Mouse (Mus musculus): ENCODE data around the gene Ociad2. TPM values are rescaled to one million over a fixed set of nuclear protein-coding genes. Genes with fewer than 3 reads are reported as not detected.

Ociad2 gene
- polyA plus RNA-seq, 1 experiment from 2014 or later = 8.7 TPM

DNA sequence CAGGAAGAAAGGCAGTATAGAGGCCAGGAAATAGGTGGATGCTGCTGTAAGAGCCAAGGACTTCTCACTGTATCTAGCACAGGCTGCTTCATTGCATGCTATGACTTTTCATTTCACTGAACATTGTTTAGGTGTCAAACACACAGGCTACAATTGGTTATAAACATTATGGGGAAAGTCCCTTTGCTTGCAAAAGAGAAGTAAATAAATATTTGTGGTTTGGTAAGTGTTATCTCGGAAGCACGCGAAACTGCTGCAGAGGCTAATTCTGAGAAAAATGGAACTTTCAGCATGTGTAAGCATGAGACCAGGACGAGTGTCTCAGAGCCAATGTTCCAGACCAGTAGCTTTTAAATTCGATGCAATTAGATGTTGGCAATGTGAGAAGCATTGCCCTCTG, 54.2 kb downstream of the Ociad2 start:
- H3K36me3 ChIP-seq (replicated peaks) = no peaks in the 10 kb centered on the region
- no peak overlapping the region for H3K27ac ChIP-seq
- H3K27me3 ChIP-seq (ENCODE audit: poor library complexity, severe bottlenecking) = no peaks in the 10 kb centered on the region
- H3K4me1 ChIP-seq = no peaks in the 10 kb centered on the region
- H3K9me3 ChIP-seq = no peaks in the 10 kb centered on the region
- WGBS = 87% methylated on average over 5 of the region's 5 CpGs
- no peak for DNase-seq (ENCODE audit: extremely low spot score, low spot score)
- H3K4me3 ChIP-seq = no peak overlapping the region

DNA sequence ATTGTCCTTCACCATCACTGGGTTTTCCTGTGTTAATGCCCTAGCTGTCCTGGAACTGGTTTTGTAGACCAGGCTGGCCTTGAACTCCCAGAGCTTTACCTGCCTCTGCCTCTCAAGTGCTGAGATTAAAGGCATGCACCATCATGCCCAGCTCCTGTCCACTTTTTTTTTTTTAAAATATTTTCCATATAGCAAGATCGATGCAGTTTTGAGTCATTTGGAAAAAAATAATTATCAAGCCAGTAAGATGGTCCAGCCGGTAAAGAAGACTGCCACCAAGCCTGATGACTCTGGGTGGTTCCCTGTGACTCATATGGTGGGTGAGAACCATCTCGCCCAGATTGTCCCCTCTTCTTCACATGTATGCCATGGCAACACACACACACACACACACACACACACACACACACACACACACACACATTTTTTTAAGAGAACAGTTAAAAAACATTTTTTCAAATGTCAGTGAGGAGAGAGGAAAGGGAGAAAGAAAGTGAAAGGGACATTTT, 55.3 kb downstream of the Ociad2 start:
- Histone ChIP-seq H3K4me3 (no peak overlapping the region), H3K4me1 (no peaks in the 10 kb centered on the region), H3K36me3 (replicated peaks) (no peaks in the 10 kb centered on the region), H3K27me3 (ENCODE audit: poor library complexity, severe bottlenecking) (no peaks in the 10 kb centered on the region), H3K9me3 (no peaks in the 10 kb centered on the region), H3K27ac (no peak overlapping the region)
- no peak for DNase-seq (ENCODE audit: extremely low spot score, low spot score)
- WGBS = 94% methylated on average over 3 of the region's 3 CpGs

DNA sequence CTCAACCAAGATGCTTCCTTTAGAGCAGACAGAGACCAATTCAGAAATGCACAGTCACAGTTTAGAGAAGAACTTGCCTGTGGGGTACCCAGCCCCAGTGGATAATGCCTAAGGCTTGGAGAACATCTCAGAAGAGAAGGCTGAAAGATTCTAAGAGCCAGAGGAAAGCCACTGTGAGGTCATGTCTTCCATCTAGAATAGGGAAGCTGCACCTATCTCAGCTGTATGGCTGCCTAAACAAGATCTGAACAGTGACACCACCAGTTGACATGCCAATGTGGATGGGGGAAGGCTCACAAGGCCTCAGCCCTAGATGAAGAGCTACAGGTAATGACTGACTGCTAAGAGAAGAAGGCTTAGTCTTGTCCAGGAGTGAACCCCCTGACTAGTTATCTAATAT, 56.8 kb downstream of the Ociad2 start:
- DNase-seq (ENCODE audit: extremely low spot score, low spot score) = no peak
- H3K27ac ChIP-seq = no peak overlapping the region
- no peaks in the 10 kb centered on the region for H3K36me3 ChIP-seq (replicated peaks)
- peaks cover 9% of the 10 kb centered on the region for H3K4me1 ChIP-seq
- no peaks in the 10 kb centered on the region for H3K9me3 ChIP-seq
- H3K27me3 ChIP-seq (ENCODE audit: poor library complexity, severe bottlenecking) = no peaks in the 10 kb centered on the region
- no peak overlapping the region for H3K4me3 ChIP-seq

DNA sequence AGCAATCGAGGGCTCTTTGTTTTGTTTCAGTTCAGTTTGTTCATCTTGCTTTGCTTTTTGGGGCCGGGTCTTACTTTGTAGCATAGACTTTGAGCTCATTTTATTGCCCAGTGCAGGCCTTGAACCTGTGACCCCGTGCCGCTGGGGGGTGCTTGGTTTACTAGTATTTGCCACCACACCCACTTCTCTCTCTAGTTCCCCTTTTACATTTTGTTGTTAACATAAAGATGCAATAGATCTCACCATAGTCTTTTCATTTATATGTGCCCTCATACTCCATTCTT, 60.3 kb downstream of the Ociad2 start:
- Histone ChIP-seq H3K4me3 (no peak overlapping the region), H3K27me3 (ENCODE audit: poor library complexity, severe bottlenecking) (no peaks in the 10 kb centered on the region), H3K4me1 (peaks cover 9% of the 10 kb centered on the region), H3K36me3 (replicated peaks) (no peaks in the 10 kb centered on the region), H3K9me3 (no peaks in the 10 kb centered on the region), H3K27ac (no peak overlapping the region)
- DNase-seq (ENCODE audit: extremely low spot score, low spot score) = no peak
- WGBS = 83% methylated on average over 4 of the region's 4 CpGs

DNA sequence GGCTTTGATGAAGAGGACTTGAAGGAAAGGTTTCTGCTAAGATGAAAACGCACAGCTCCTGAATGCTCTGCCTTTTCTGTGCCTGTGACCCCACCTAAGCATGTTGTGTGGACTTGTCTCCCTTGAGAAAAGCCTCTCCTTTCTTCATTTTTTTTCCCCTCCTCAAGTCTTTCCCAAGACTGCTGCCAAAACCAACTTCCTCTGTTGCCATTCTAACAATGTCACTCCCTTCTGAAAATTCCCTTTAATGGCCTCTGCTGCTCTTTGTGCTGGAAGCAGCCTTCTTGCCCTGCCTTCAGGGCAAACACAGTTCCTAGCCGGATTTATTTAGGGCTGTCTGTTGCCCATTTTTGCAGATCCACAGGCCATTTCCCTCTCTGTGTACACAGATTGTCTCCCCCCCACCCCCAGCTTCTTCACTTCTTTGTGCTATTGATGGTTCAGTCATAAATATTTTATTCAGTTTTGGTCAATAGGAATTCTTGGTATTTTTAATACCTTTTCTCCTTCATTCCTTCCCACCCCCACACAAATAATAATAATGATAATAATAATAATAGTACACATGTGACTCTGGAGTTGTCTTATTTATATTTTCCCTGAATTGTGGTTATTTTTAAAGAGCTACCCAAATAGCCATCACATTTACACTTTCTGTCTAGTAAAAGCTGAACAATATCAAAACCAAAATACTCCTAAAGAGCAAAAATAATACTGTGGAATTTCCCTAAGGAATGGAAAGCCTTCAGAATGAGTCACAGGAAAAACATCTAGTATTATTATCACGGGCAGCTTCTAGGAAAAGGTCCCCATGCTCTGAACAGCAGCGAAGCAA, 60.9 kb downstream of the Ociad2 start:
- Histone ChIP-seq H3K4me1 (peaks cover 9% of the 10 kb centered on the region), H3K27me3 (ENCODE audit: poor library complexity, severe bottlenecking) (no peaks in the 10 kb centered on the region), H3K4me3 (no peak overlapping the region), H3K9me3 (no peaks in the 10 kb centered on the region), H3K36me3 (replicated peaks) (no peaks in the 10 kb centered on the region), H3K27ac (peak overlapping the region; percentile 36; the same call in 1 of the 2 replicates)
- no peak for DNase-seq (ENCODE audit: extremely low spot score, low spot score)
- 72% methylated on average over 4 of the region's 4 CpGs for WGBS

DNA sequence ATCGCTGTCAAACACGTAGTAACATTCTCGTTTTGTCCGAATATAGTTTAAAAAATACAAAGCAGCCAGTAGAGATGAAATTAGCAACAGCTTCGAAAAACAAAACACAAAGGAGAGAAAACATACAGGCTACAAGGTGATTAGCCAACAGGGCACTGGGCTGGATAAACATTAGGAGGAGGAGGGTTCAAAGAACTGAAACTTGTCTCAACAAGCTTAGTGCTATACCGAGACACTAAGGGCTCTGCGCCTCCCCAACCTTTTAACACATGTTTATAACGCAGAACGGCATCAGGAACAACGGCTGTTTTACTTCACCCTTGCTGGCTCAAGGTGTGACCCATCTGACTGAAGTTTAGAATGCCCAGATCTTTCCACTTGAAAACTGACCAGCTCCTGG, 61.6 kb downstream of the Ociad2 start:
- Histone ChIP-seq H3K4me1 (peaks cover 9% of the 10 kb centered on the region), H3K27me3 (ENCODE audit: poor library complexity, severe bottlenecking) (no peaks in the 10 kb centered on the region), H3K36me3 (replicated peaks) (no peaks in the 10 kb centered on the region), H3K9me3 (no peaks in the 10 kb centered on the region), H3K4me3 (no peak overlapping the region), H3K27ac (no peak overlapping the region)
- WGBS = 82% methylated on average over 10 of the region's 10 CpGs
- DNase-seq (ENCODE audit: extremely low spot score, low spot score) = no peak

DNA sequence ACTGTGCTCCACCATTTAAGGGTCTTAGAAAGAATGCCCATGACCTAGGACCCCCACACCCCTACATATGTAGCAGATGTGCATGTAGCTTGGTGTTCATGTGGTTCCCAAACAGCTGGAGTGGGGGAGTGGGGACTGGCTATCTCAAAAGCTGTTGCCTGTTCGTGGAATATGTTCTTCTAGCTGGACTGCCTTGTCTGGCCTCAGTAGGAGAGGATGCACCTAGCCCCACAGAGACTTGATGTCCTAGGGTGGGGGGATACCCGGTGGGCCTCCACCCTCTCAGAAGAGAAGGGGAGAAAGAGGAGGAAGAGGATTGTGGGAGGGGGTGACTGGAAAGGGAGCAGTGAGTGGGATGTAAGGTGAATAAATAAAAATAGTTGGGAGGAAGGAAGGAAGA, 65.9 kb downstream of the Ociad2 start:
- no peaks in the 10 kb centered on the region for H3K36me3 ChIP-seq (replicated peaks)
- H3K4me3 ChIP-seq = no peak overlapping the region
- H3K27me3 ChIP-seq (ENCODE audit: poor library complexity, severe bottlenecking) = no peaks in the 10 kb centered on the region
- 86% methylated on average over 2 of the region's 2 CpGs for WGBS
- H3K27ac ChIP-seq = no peak overlapping the region
- no peaks in the 10 kb centered on the region for H3K9me3 ChIP-seq
- DNase-seq (ENCODE audit: extremely low spot score, low spot score) = no peak
- peaks cover 19% of the 10 kb centered on the region for H3K4me1 ChIP-seq

DNA sequence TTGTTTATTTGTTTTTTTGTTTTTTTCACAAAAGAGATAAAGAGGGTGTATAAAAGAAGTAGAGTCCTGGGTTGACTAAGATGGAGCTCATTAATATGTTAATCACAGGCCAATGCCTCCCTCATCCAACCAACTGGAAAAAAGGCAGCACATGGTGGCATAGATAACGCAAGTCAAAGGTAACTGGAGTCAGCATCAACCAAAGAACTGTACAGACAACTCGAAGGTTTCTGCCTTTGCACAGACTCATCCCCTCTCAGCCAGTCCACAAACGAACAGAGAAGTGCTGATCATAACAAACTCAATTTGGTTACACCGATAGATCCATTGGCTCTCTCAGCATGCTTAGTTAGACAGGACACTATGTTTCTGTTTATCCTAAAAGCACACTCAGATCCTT, 67.7 kb downstream of the Ociad2 start:
- H3K36me3 ChIP-seq (replicated peaks) = no peaks in the 10 kb centered on the region
- H3K4me3 ChIP-seq = no peak overlapping the region
- peaks cover 11% of the 10 kb centered on the region for H3K4me1 ChIP-seq
- 77% methylated on average over 4 of the region's 4 CpGs for WGBS
- DNase-seq (ENCODE audit: extremely low spot score, low spot score) = no peak
- H3K27me3 ChIP-seq (ENCODE audit: poor library complexity, severe bottlenecking) = no peaks in the 10 kb centered on the region
- H3K27ac ChIP-seq = no peak overlapping the region
- H3K9me3 ChIP-seq = no peaks in the 10 kb centered on the region

Other genes with a start within 250 kb of the Ociad2 start
- gene Fryl, start 84.4 kb downstream of the Ociad2 start, polyA plus RNA-seq (2016; fragmentation: Nextera tagmentation; extraction: Ambion mirVana) = 22.5 and 28.0 TPM in 2 replicates
- gene Ociad1, start 48.2 kb downstream of the Ociad2 start, polyA plus RNA-seq (2016; fragmentation: Nextera tagmentation; extraction: Ambion mirVana) = 161 and 163 TPM in 2 replicates
- gene Cwh43, start 65.0 kb upstream of the Ociad2 start, polyA plus RNA-seq (2016; fragmentation: Nextera tagmentation; extraction: Ambion mirVana) = not detected in 2 replicates
- gene Dcun1d4, start 140.0 kb upstream of the Ociad2 start, polyA plus RNA-seq (2016; fragmentation: Nextera tagmentation; extraction: Ambion mirVana) = 49.6 and 50.8 TPM in 2 replicates